Mouse (Mus musculus): Measurements from ENCODE around the gene Zfp942.

Zfp942 gene

GRCm38 (mm10) chr17:21962107-21962907 lies at the start of gene Zfp942, which contains the start of gene Zfp943:
Zfp942 (minus strand) TSS chr17:21962464.
Zfp943 (plus strand) TSS chr17:21962552.
- DNase-seq (ENCODE audit: low read depth, low spot score): peak; percentile 77

GRCm38 (mm10) chr17:21963302-21963701 lies 1.0 kb upstream of the Zfp942 start:
- DNase-seq (ENCODE audit: low read depth, low spot score): peak; percentile 39

GRCm38 (mm10) chr17:21909456-21910052 lies 52.7 kb downstream of the Zfp942 start, which contains the start of gene Zfp995:
Zfp995 (minus strand) TSS chr17:21909926.
- peak; percentile 92 for DNase-seq (ENCODE audit: low read depth, low spot score)

- peak; percentile 48 for DNase-seq (ENCODE audit: low read depth, low spot score)
Measured at GRCm38 (mm10) chr17:21909039-21909438, 53.2 kb downstream of the Zfp942 start.
